Mouse (Mus musculus) fat pad, adult 2 months (tissue): ENCODE data around the gene Atp6v1c2.
A peak's percentile ranks its signal among the peaks of the same experiment; 100 is the strongest.

ENCODE experiments used
- DNase-seq: peaks from one replicate; pipeline ENCODE4 v3.0.0-alpha.2; 2011; ENCODE audit warnings: low read depth, low spot score; ENCODE audit errors: extremely low read depth

Atp6v1c2 gene

GRCm38 (mm10) chr12:17333459-17333858, 4.3 kb upstream of the Atp6v1c2 start:
- DNase-seq = no peak

- no peak for DNase-seq
Observed at GRCm38 (mm10) chr12:17324549-17325470, 4.3 kb downstream of the Atp6v1c2 start.

GRCm38 (mm10) chr12:17318453-17318852, 10.7 kb downstream of the Atp6v1c2 start:
- no peak for DNase-seq

GRCm38 (mm10) chr12:17317970-17318369, 11.2 kb downstream of the Atp6v1c2 start:
- DNase-seq = peak; percentile 88

GRCm38 (mm10) chr12:17316096-17316495, 13.1 kb downstream of the Atp6v1c2 start:
- peak; percentile 64 for DNase-seq

- DNase-seq = no peak
Observed at GRCm38 (mm10) chr12:17310852-17311839, 18.0 kb downstream of the Atp6v1c2 start.

GRCm38 (mm10) chr12:17308246-17308645, 20.9 kb downstream of the Atp6v1c2 start:
- peak; percentile 76 for DNase-seq

- DNase-seq = peak; percentile 93
Observed at GRCm38 (mm10) chr12:17305445-17305844, 23.7 kb downstream of the Atp6v1c2 start.

- peak; percentile 76 for DNase-seq
Observed at GRCm38 (mm10) chr12:17299902-17300301, 29.3 kb downstream of the Atp6v1c2 start.

GRCm38 (mm10) chr12:17296899-17297298, 32.3 kb downstream of the Atp6v1c2 start:
- DNase-seq = no peak

- DNase-seq = no peak
Observed at GRCm38 (mm10) chr12:17290569-17290968, 38.6 kb downstream of the Atp6v1c2 start.

- DNase-seq = no peak
Observed at GRCm38 (mm10) chr12:17289913-17290312, 39.2 kb downstream of the Atp6v1c2 start.

- DNase-seq = no peak
Observed at GRCm38 (mm10) chr12:17289060-17289459, 40.1 kb downstream of the Atp6v1c2 start.

- DNase-seq = no peak
Observed at GRCm38 (mm10) chr12:17288496-17288895, 40.7 kb downstream of the Atp6v1c2 start.

GRCm38 (mm10) chr12:17273841-17274240, 55.3 kb downstream of the Atp6v1c2 start:
- no peak for DNase-seq

GRCm38 (mm10) chr12:17271272-17271671, 57.9 kb downstream of the Atp6v1c2 start:
- DNase-seq = no peak

GRCm38 (mm10) chr12:17267316-17267715, 61.8 kb downstream of the Atp6v1c2 start:
- DNase-seq = no peak

GRCm38 (mm10) chr12:17266673-17266990, 62.5 kb downstream of the Atp6v1c2 start:
- no peak for DNase-seq

GRCm38 (mm10) chr12:17265971-17266672, 63.0 kb downstream of the Atp6v1c2 start, which contains the start of gene Pdia6:
Gene Pdia6 (plus strand): TSS chr12:17266545.
- DNase-seq = peak; percentile 50

GRCm38 (mm10) chr12:17264826-17265225, 64.3 kb downstream of the Atp6v1c2 start:
- DNase-seq = no peak

GRCm38 (mm10) chr12:17263881-17264280, 65.3 kb downstream of the Atp6v1c2 start:
- DNase-seq = no peak
